Comparison of ENCODE assay signal across 7 mouse cellular contexts in genomic region chr17:24527315-24527714, GRCm38 (mm10). TPM values are rescaled to one million over a fixed set of nuclear protein-coding genes. Genes with fewer than 3 reads are reported as not detected.
DNase-seq lines count a peak whose midpoint lies in the region; ATAC-seq and TF ChIP-seq lines count a peak whose summit lies in the region.

No protein-coding gene starts in this region.

- no peak for TF ChIP-seq POLR2A in limb, embryonic 14.5 days (IDR thresholded peaks at IDR 0.05; ENCODE audit: borderline replicate concordance, extremely low read depth, insufficient read depth, insufficient read length)

- no peaks in the 10 kb centered on the region for H3K9me3 ChIP-seq in neural tube, embryonic 11.5 days (ENCODE audit: control insufficient read depth, low read length)
- no peaks in the 10 kb centered on the region for H3K9me3 ChIP-seq in embryonic facial prominence, embryonic 14.5 days (ENCODE audit: control insufficient read depth, low read length)
- no peaks in the 10 kb centered on the region for H3K9me3 ChIP-seq in limb, embryonic 14.5 days (ENCODE audit: control insufficient read depth, low read length)
- H3K9me3 ChIP-seq in stomach, embryonic 14.5 days (ENCODE audit: control insufficient read depth, low read depth, low read length), result no peaks in the 10 kb centered on the region

- 0 out of 2 replicates have a peak overlapping the region, but pooled peaks have one; percentile 14 for H3K27ac ChIP-seq in neural tube, embryonic 11.5 days (ENCODE audit: low read depth, low read length)
- H3K27ac ChIP-seq in embryonic facial prominence, embryonic 14.5 days (replicated peaks; ENCODE audit: low read depth, low read length), result peak overlapping the region; percentile 91
- peak overlapping the region; percentile 82 for H3K27ac ChIP-seq in limb, embryonic 14.5 days (replicated peaks; ENCODE audit: low read depth, low read length)
- peak overlapping the region; percentile 79 for H3K27ac ChIP-seq in stomach, embryonic 14.5 days (ENCODE audit: low read length)

- peak overlapping the region; percentile 65 for H3K4me2 ChIP-seq in neural tube, embryonic 11.5 days (ENCODE audit: low read depth)
- H3K4me2 ChIP-seq in embryonic facial prominence, embryonic 14.5 days (ENCODE audit: low read depth, low read length), result peak overlapping the region; percentile 75
- peak overlapping the region; percentile 67 for H3K4me2 ChIP-seq in limb, embryonic 14.5 days (replicated peaks; ENCODE audit: low read depth, low read length, severe bottlenecking)
- H3K4me2 ChIP-seq in stomach, embryonic 14.5 days (replicated peaks; ENCODE audit: low read depth, low read length), result peak overlapping the region; percentile 76

- DNase-seq in neural tube, embryonic 11.5 days (ENCODE audit: low spot score), result no peak
- no peak for DNase-seq in neural tube, embryonic 10.5 days (ENCODE audit: extremely low spot score, low spot score)
- DNase-seq in embryonic facial prominence, embryonic 14.5 days (ENCODE audit: low spot score), result peak; percentile 61
- no peak for DNase-seq in limb, embryonic 14.5 days (ENCODE audit: low spot score)
- DNase-seq in adrenal gland, adult (ENCODE audit: inconsistent age in 2 of 2, low spot score in 1 of 2), result no peak
- no peak for DNase-seq in natural killer cell, adult 2 months (ENCODE audit: low spot score in 2 of 2)

- H3K4me3 ChIP-seq in neural tube, embryonic 11.5 days (ENCODE audit: low read depth, low read length), result peak overlapping the region; percentile 84
- peak overlapping the region; percentile 95 for H3K4me3 ChIP-seq in embryonic facial prominence, embryonic 14.5 days (ENCODE audit: low read depth, low read length)
- H3K4me3 ChIP-seq in limb, embryonic 14.5 days (replicated peaks; ENCODE audit: low read length), result peak overlapping the region; percentile 91
- peak overlapping the region; percentile 85 for H3K4me3 ChIP-seq in stomach, embryonic 14.5 days (ENCODE audit: low read depth, low read length)

- H3K36me3 ChIP-seq in neural tube, embryonic 11.5 days (ENCODE audit: control insufficient read depth, insufficient read depth, low read length), result peaks cover 6% of the 10 kb centered on the region; the same call in 1 of the 2 replicates
- H3K36me3 ChIP-seq in embryonic facial prominence, embryonic 14.5 days (ENCODE audit: control insufficient read depth, insufficient read depth, low read length), result peaks cover 29% of the 10 kb centered on the region
- H3K36me3 ChIP-seq in limb, embryonic 14.5 days (ENCODE audit: control insufficient read depth, insufficient read depth, low read length), result peaks cover 27% of the 10 kb centered on the region
- peaks cover 16% of the 10 kb centered on the region for H3K36me3 ChIP-seq in stomach, embryonic 14.5 days (ENCODE audit: control insufficient read depth, insufficient read depth, low read length)

- H3K27me3 ChIP-seq in neural tube, embryonic 11.5 days (ENCODE audit: control insufficient read depth, insufficient read depth, low read length), result no peaks in the 10 kb centered on the region
- no peaks in the 10 kb centered on the region for H3K27me3 ChIP-seq in embryonic facial prominence, embryonic 14.5 days (replicated peaks; ENCODE audit: control insufficient read depth, insufficient read depth, low read length)
- H3K27me3 ChIP-seq in limb, embryonic 14.5 days (ENCODE audit: control insufficient read depth, insufficient read depth, low read length), result no peaks in the 10 kb centered on the region
- no peaks in the 10 kb centered on the region for H3K27me3 ChIP-seq in stomach, embryonic 14.5 days (ENCODE audit: control insufficient read depth, insufficient read depth, low read length)

- under 1% methylated on average over 19 of the region's 19 CpGs for WGBS in neural tube, embryonic 11.5 days
- 0% methylated on average over 13 of the region's 19 CpGs for WGBS in embryonic facial prominence, embryonic 14.5 days
- 0% methylated on average over 18 of the region's 19 CpGs for WGBS in limb, embryonic 14.5 days
- under 1% methylated on average over 19 of the region's 19 CpGs for WGBS in stomach, embryonic 14.5 days

- H3K9ac ChIP-seq in neural tube, embryonic 11.5 days (ENCODE audit: low read length), result peak overlapping the region; percentile 83
- H3K9ac ChIP-seq in embryonic facial prominence, embryonic 14.5 days (ENCODE audit: low read depth, low read length), result peak overlapping the region; percentile 90
- peak overlapping the region; percentile 87 for H3K9ac ChIP-seq in limb, embryonic 14.5 days (ENCODE audit: low read depth, low read length, severe bottlenecking)
- H3K9ac ChIP-seq in stomach, embryonic 14.5 days (replicated peaks; ENCODE audit: low read depth, low read length), result peak overlapping the region; percentile 71

- peaks cover 28% of the 10 kb centered on the region for H3K4me1 ChIP-seq in neural tube, embryonic 11.5 days (ENCODE audit: control insufficient read depth, insufficient read depth, low read length)
- peaks cover 17% of the 10 kb centered on the region for H3K4me1 ChIP-seq in embryonic facial prominence, embryonic 14.5 days (ENCODE audit: control insufficient read depth, insufficient read depth, low read length)
- H3K4me1 ChIP-seq in limb, embryonic 14.5 days (ENCODE audit: control insufficient read depth, insufficient read depth, low read length), result peaks cover 25% of the 10 kb centered on the region
- H3K4me1 ChIP-seq in stomach, embryonic 14.5 days (ENCODE audit: control insufficient read depth, insufficient read depth, low read length), result peaks cover 20% of the 10 kb centered on the region

- no peak for ATAC-seq in neural tube, embryonic 11.5 days (ENCODE audit: insufficient read depth, low FRiP score, low TSS enrichment)
- no peak; the same call in 1 of the 2 replicates for ATAC-seq in embryonic facial prominence, embryonic 14.5 days (ENCODE audit: low read depth)
- ATAC-seq in limb, embryonic 14.5 days (ENCODE audit: low FRiP score, low read depth), result no peak; the same call in 1 of the 2 replicates
- no peak; the same call in 1 of the 2 replicates for ATAC-seq in stomach, embryonic 14.5 days (ENCODE audit: insufficient number of reproducible peaks, insufficient read depth, low FRiP score, low read depth)

RNA-seq across cellular contexts. Expression of gene Traf7, which starts 0.4 kb away (rescaled TPM):
- 81.2 and 88.1 TPM in 2 replicates for polyA plus RNA-seq in neural tube, embryonic 11.5 days (2014; fragmentation: Nextera tagmentation; extraction: Ambion mirVana)
- polyA plus RNA-seq in embryonic facial prominence, embryonic 14.5 days (2014; fragmentation: Nextera tagmentation; extraction: Ambion mirVana), result 78.9 and 86.3 TPM in 2 replicates
- polyA plus RNA-seq in limb, embryonic 14.5 days (2012; rRNA removed), result 308 and 376 TPM in 2 replicates
- polyA plus RNA-seq in limb, embryonic 14.5 days (2014; fragmentation: Nextera tagmentation; extraction: Ambion mirVana), result 81.3 and 91.0 TPM in 2 replicates
- 87.6 and 97.3 TPM in 2 replicates for polyA plus RNA-seq in stomach, embryonic 14.5 days (2014; fragmentation: Nextera tagmentation; extraction: Ambion mirVana)

RNA-seq across cellular contexts. Expression of gene Rab26, which starts 6.7 kb away (rescaled TPM):
- 1.2 and 1.7 TPM in 2 replicates for polyA plus RNA-seq in neural tube, embryonic 11.5 days (2014; fragmentation: Nextera tagmentation; extraction: Ambion mirVana)
- polyA plus RNA-seq in embryonic facial prominence, embryonic 14.5 days (2014; fragmentation: Nextera tagmentation; extraction: Ambion mirVana), result 2.8 and 2.9 TPM in 2 replicates
- 2.0 and 3.0 TPM in 2 replicates for polyA plus RNA-seq in limb, embryonic 14.5 days (2012; rRNA removed)
- 4.1 and 6.1 TPM in 2 replicates for polyA plus RNA-seq in limb, embryonic 14.5 days (2014; fragmentation: Nextera tagmentation; extraction: Ambion mirVana)
- 3.0 and 3.2 TPM in 2 replicates for polyA plus RNA-seq in stomach, embryonic 14.5 days (2014; fragmentation: Nextera tagmentation; extraction: Ambion mirVana)

RNA-seq across cellular contexts. Expression of gene Pkd1, which starts 22.3 kb away (rescaled TPM):
- 20.6 and 29.0 TPM in 2 replicates for polyA plus RNA-seq in neural tube, embryonic 11.5 days (2014; fragmentation: Nextera tagmentation; extraction: Ambion mirVana)
- 37.9 and 40.1 TPM in 2 replicates for polyA plus RNA-seq in embryonic facial prominence, embryonic 14.5 days (2014; fragmentation: Nextera tagmentation; extraction: Ambion mirVana)
- polyA plus RNA-seq in limb, embryonic 14.5 days (2012; rRNA removed), result 73.6 and 106 TPM in 2 replicates
- polyA plus RNA-seq in limb, embryonic 14.5 days (2014; fragmentation: Nextera tagmentation; extraction: Ambion mirVana), result 49.1 and 50.5 TPM in 2 replicates
- 27.3 and 35.9 TPM in 2 replicates for polyA plus RNA-seq in stomach, embryonic 14.5 days (2014; fragmentation: Nextera tagmentation; extraction: Ambion mirVana)

RNA-seq across cellular contexts. Expression of gene Caskin1, which starts 38.9 kb away (rescaled TPM):
- 7.4 and 8.4 TPM in 2 replicates for polyA plus RNA-seq in neural tube, embryonic 11.5 days (2014; fragmentation: Nextera tagmentation; extraction: Ambion mirVana)
- 2.9 and 3.7 TPM in 2 replicates for polyA plus RNA-seq in embryonic facial prominence, embryonic 14.5 days (2014; fragmentation: Nextera tagmentation; extraction: Ambion mirVana)
- polyA plus RNA-seq in limb, embryonic 14.5 days (2012; rRNA removed), result 18.1 and 23.1 TPM in 2 replicates
- polyA plus RNA-seq in limb, embryonic 14.5 days (2014; fragmentation: Nextera tagmentation; extraction: Ambion mirVana), result 3.1 and 4.3 TPM in 2 replicates
- 2.7 and 3.8 TPM in 2 replicates for polyA plus RNA-seq in stomach, embryonic 14.5 days (2014; fragmentation: Nextera tagmentation; extraction: Ambion mirVana)

RNA-seq across cellular contexts. Expression of gene Mlst8, which starts 48.4 kb away (rescaled TPM):
- polyA plus RNA-seq in neural tube, embryonic 11.5 days (2014; fragmentation: Nextera tagmentation; extraction: Ambion mirVana), result 26.2 and 29.7 TPM in 2 replicates
- 21.7 and 23.7 TPM in 2 replicates for polyA plus RNA-seq in embryonic facial prominence, embryonic 14.5 days (2014; fragmentation: Nextera tagmentation; extraction: Ambion mirVana)
- 46.3 and 54.9 TPM in 2 replicates for polyA plus RNA-seq in limb, embryonic 14.5 days (2012; rRNA removed)
- polyA plus RNA-seq in limb, embryonic 14.5 days (2014; fragmentation: Nextera tagmentation; extraction: Ambion mirVana), result 27.8 and 29.3 TPM in 2 replicates
- 39.7 and 46.2 TPM in 2 replicates for polyA plus RNA-seq in stomach, embryonic 14.5 days (2014; fragmentation: Nextera tagmentation; extraction: Ambion mirVana)

Comparison
In these comparisons a context has a peak if more than half of its experiments do, and no peak if none do; other contexts are left out.
1. H3K27ac ChIP-seq: peak in every context shown above with its lines; median percentile 91 in embryonic facial prominence, embryonic 14.5 days; 82 in limb, embryonic 14.5 days; 79 in stomach, embryonic 14.5 days; 14 in neural tube, embryonic 11.5 days.